Mouse (Mus musculus) cerebellum, adult 2 months (tissue): Measurements from ENCODE around the gene Zfp618. TPM values are rescaled to one million over a fixed set of nuclear protein-coding genes. Genes with fewer than 3 reads are reported as not detected.

ENCODE experiments used
- DNase-seq, 2 experiments: peaks; one replicate each; pipeline ENCODE4 v3.0.0; 2021
- H3K27ac ChIP-seq: fragments of 200-500 bp; 2 replicates; pipeline ENCODE4 v1.5.1; 2012; ENCODE audit warnings: low read length, control low read depth, inconsistent platforms; ENCODE audit not compliant: insufficient read depth
- H3K27me3 ChIP-seq: fragments of 200-500 bp; 2 replicates; pipeline ENCODE4 v1.6.1; 2012; ENCODE audit warnings: inconsistent platforms, mild to moderate bottlenecking, low read length, moderate library complexity; ENCODE audit not compliant: control insufficient read depth, insufficient read depth
- H3K4me1 ChIP-seq: fragments of 200-500 bp; 2 replicates; pipeline ENCODE4 v1.6.1; 2011; ENCODE audit warnings: low read length; ENCODE audit not compliant: control insufficient read depth, insufficient read depth
- H3K4me3 ChIP-seq: fragments of 200-500 bp; replicated peaks from 2 replicates; pipeline ENCODE3; 2011; ENCODE audit warnings: mild to moderate bottlenecking, low read depth, low read length, control low read depth; ENCODE audit not compliant: insufficient read depth
- CTCF ChIP-seq: fragments of 200-500 bp; IDR thresholded peaks from 2 replicates; pipeline ENCODE4 v1.5.1; 2011; ENCODE audit warnings: low read depth, mild to moderate bottlenecking, control low read depth, low read length, moderate library complexity, borderline replicate concordance; ENCODE audit not compliant: insufficient read depth
- POLR2A ChIP-seq: fragments of 200-500 bp; IDR thresholded peaks from 2 replicates; pipeline ENCODE4 v1.6.1; 2011; ENCODE audit warnings: low read length, control low read depth, borderline replicate concordance; ENCODE audit not compliant: insufficient read depth
- WGBS: fragments of 180-500 bp; shearing (Covaris S2); methylation state at CpG from one replicate; pipeline ENCODE4 v1.1.7; 2018; 5-methylcytosine and 5-hydroxymethylcytosine counted together
- polyA plus RNA-seq: library from polyadenylated mRNA; depleted of rRNA; stranded (reverse); fragments of >200 nt; gene quantifications from 2 replicates; pipeline ENCODE4 v1.2.3, GENCODE M21; 2012; rRNA removed

The Zfp618 gene
- polyA plus RNA-seq: 2.6 and 2.7 TPM in 2 replicates

DNA sequence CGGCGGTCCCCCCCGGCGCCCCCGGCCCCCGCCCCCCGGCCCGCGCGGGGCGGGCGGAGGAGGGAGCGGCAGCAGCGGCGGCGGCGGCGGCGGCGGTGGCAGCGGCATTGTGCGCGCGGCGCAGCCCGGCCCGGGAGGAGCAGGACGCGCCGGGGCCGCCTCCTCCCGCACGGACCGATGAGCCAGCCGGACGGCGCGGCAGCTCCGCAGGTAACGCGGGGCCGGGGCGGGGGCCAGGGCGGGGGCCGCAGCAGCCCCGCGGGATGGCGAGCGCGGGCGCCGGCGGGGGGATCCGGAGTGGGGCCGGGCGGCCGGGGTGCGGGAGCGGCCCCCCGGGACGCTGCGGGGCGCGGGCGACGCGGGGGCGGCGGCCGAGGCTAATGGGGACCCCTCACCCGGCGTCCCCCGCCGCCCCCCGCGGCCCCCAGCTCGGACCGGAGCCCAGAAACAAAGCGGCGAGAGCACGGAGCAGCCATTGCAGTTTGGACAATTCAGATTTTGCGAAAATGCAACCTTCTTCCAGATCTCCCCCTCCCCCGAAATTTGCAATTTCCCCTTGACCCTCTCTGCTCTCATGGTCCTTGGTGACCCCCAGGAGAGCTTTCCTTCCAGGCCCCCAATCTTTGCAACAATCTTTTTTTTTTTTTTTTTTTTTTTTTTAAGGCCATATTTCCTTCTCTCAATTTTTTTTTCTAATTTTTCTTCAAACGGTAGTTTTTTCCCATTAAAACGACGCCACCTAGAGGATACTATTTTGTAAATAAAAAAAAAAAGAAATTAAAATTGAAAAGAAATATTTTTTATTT, at the start of gene Zfp618:
Zfp618 (plus strand) TSS at position 77 of the 806 bp plus-strand sequence.
- WGBS: 3% methylated on average over 63 of the region's 86 CpGs
- TF ChIP-seq POLR2A: no peak
- no peak for TF ChIP-seq CTCF
- H3K4me1 ChIP-seq: no peaks in the 10 kb centered on the region
- peak within 1 kb of the TSS; percentile 76 for H3K4me3 ChIP-seq
- DNase-seq: peak; percentile 22 to 29
- peaks cover 2% of the 10 kb centered on the region; the same call in 1 of the 2 replicates for H3K27me3 ChIP-seq
- no peak within 1 kb of the TSS for H3K27ac ChIP-seq

DNA sequence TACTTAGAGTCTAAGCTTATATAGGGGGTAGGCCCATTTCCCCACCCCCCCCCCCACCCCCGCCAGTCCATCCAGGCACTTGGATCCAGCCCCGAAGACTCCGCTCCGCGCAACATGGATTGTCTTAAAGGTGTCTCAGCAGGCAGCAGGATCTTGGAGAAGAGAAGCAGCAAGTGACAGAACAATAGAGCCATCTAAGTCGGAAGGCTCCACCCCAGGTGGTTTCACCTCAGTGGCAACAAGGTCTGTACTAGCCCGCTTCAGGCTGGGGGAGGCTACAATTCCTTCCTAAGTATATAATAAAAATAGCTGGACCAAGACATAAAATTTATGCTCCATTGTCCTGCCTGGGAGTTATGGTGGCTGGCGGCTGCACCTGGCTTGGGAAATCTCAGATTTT, 48.3 kb upstream of the Zfp618 start:
- TF ChIP-seq POLR2A: no peak
- TF ChIP-seq CTCF: no peak
- Histone ChIP-seq H3K27ac (no peak overlapping the region), H3K27me3 (no peaks in the 10 kb centered on the region), H3K4me3 (no peak overlapping the region), H3K4me1 (no peaks in the 10 kb centered on the region)
- no peak for DNase-seq
- 81% methylated on average over 8 of the region's 8 CpGs for WGBS

GRCm38 (mm10) chr4:62933798-62934197, 31.6 kb upstream of the Zfp618 start:
- Histone ChIP-seq H3K4me1 (no peaks in the 10 kb centered on the region), H3K4me3 (no peak overlapping the region), H3K27ac (no peak overlapping the region), H3K27me3 (no peaks in the 10 kb centered on the region; the same call in 1 of the 2 replicates)
- DNase-seq: no peak
- 88% methylated on average over 4 of the region's 4 CpGs for WGBS
- no peak for TF ChIP-seq POLR2A
- TF ChIP-seq CTCF: no peak

GRCm38 (mm10) chr4:62935589-62936218, 29.7 kb upstream of the Zfp618 start:
- H3K4me1 ChIP-seq: no peaks in the 10 kb centered on the region; the same call in 1 of the 2 replicates
- DNase-seq: no peak
- no peak for TF ChIP-seq POLR2A
- TF ChIP-seq CTCF: no peak
- 82% methylated on average over 11 of the region's 11 CpGs for WGBS
- H3K27me3 ChIP-seq: no peaks in the 10 kb centered on the region; the same call in 1 of the 2 replicates
- no peak overlapping the region for H3K27ac ChIP-seq
- no peak overlapping the region for H3K4me3 ChIP-seq

GRCm38 (mm10) chr4:62941961-62942892, 23.1 kb upstream of the Zfp618 start:
- H3K27ac ChIP-seq: no peak overlapping the region
- no peaks in the 10 kb centered on the region for H3K27me3 ChIP-seq
- H3K4me3 ChIP-seq: no peak overlapping the region
- H3K4me1 ChIP-seq: no peaks in the 10 kb centered on the region; the same call in 1 of the 2 replicates
- TF ChIP-seq CTCF: no peak
- TF ChIP-seq POLR2A: no peak
- 9% methylated on average over 14 of the region's 14 CpGs for WGBS
- DNase-seq: peak in 1 of 2 experiments; percentile 13

- TF ChIP-seq POLR2A: no peak
- TF ChIP-seq CTCF: peak; percentile 22; the same call in 1 of the 2 replicates
- Histone ChIP-seq H3K27me3 (no peaks in the 10 kb centered on the region), H3K4me1 (no peaks in the 10 kb centered on the region; the same call in 1 of the 2 replicates), H3K27ac (no peak overlapping the region), H3K4me3 (no peak overlapping the region)
- WGBS: 19% methylated on average over 4 of the region's 4 CpGs
- DNase-seq: peak in 1 of 2 experiments; percentile 9
Observed at GRCm38 (mm10) chr4:62944326-62944879, 21.0 kb upstream of the Zfp618 start.

DNA sequence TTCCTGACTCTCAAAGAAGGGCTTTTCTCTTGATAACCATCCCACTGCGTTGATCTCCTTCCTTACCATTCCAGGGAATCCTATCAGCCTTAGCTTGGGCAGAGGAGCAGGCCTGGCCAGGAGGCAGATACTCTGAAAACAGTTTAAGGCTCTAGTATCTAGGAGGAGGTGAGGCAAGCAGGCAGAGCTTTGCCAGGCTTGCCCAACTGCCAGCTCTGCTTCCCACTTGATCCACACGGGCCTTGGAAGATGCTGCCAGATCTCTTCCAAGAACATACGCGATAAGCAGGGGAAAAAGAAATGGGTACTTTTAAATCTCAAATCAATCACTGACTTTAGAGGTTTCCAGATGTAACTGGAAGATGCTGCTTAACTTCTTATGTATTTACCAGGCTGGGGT, 1.6 kb upstream of the Zfp618 start:
- no peak for DNase-seq
- Histone ChIP-seq H3K27me3 (peaks cover 2% of the 10 kb centered on the region; the same call in 1 of the 2 replicates), H3K27ac (no peak overlapping the region), H3K4me1 (no peaks in the 10 kb centered on the region), H3K4me3 (no peak overlapping the region)
- TF ChIP-seq POLR2A (no peak), CTCF (no peak)
- 46% methylated on average over 4 of the region's 4 CpGs for WGBS
